Mouse (Mus musculus) hindbrain, postnatal 0 days (tissue): ENCODE results near the gene Mpc1. TPM values are rescaled to one million over a fixed set of nuclear protein-coding genes. Genes with fewer than 3 reads are reported as not detected.

Source experiments
- ATAC-seq: fragments of 200-750 bp; cut with Nextera tagmentation; 2 replicates; pipeline ENCODE4 v1.8.0; 2017; ENCODE audit warnings: mild to moderate bottlenecking, moderate TSS enrichment, moderate library complexity
- DNase-seq: peaks from one replicate; pipeline ENCODE4 v3.0.0-alpha.2; 2015; ENCODE audit warnings: low spot score
- H3K27ac ChIP-seq: fragments of 300-500 bp; sonication (generic); 2 replicates; pipeline ENCODE4 v1.5.1; 2014; ENCODE audit warnings: mild to moderate bottlenecking
- H3K27me3 ChIP-seq: fragments of 300-500 bp; sonication (generic); 2 replicates; pipeline ENCODE4 v1.6.1; 2014; ENCODE audit warnings: low read length, mixed read lengths; ENCODE audit not compliant: insufficient read depth
- H3K36me3 ChIP-seq: fragments of 300-500 bp; sonication (generic); 2 replicates; pipeline ENCODE4 v1.6.1; 2014; ENCODE audit warnings: low read length, mixed read lengths; ENCODE audit not compliant: insufficient read depth
- H3K4me1 ChIP-seq: fragments of 300-500 bp; sonication (generic); 2 replicates; pipeline ENCODE4 v1.6.1; 2014; ENCODE audit warnings: antibody characterized with exemption, low read length, mixed read lengths; ENCODE audit not compliant: insufficient read depth
- H3K4me2 ChIP-seq: fragments of 300-500 bp; sonication (generic); 2 replicates; pipeline ENCODE4 v1.6.1; 2014; ENCODE audit warnings: low read depth, mild to moderate bottlenecking, low read length, moderate library complexity, mixed read lengths
- H3K4me3 ChIP-seq: fragments of 300-500 bp; sonication (generic); 2 replicates; pipeline ENCODE4 v1.5.1; 2014; ENCODE audit warnings: low read length
- H3K9ac ChIP-seq: fragments of 300-500 bp; sonication (generic); replicated peaks from 2 replicates; pipeline ENCODE4 v1.6.1; 2014; ENCODE audit warnings: mild to moderate bottlenecking, low read length, moderate library complexity, mixed read lengths
- H3K9me3 ChIP-seq: fragments of 300-500 bp; sonication (generic); 2 replicates; pipeline ENCODE4 v1.6.1; 2016; ENCODE audit warnings: low read length, mixed read lengths
- CTCF ChIP-seq: IDR thresholded peaks from 2 replicates; pipeline ENCODE4 v1.5.1; 2016; ENCODE audit warnings: antibody characterized with exemption, control low read depth, low read depth
- WGBS: fragments of 180-500 bp; shearing (Covaris S2); extraction: QIAGEN DNeasy Blood & Tissue Kit; methylation state at CpG from one replicate; pipeline ENCODE4 v1.1.7; 2014; 5-methylcytosine and 5-hydroxymethylcytosine counted together
- polyA plus RNA-seq: library from polyadenylated mRNA; unstranded; fragments of >200 nt; fragmentation: Nextera tagmentation; extraction: Ambion mirVana; gene quantifications from 2 replicates; pipeline ENCODE4 v1.2.1, GENCODE M21; 2015
- total RNA-seq: library from RNA; depleted of rRNA; stranded (reverse); fragments of >200 nt; gene quantifications from 2 replicates; pipeline ENCODE4 v1.2.3, GENCODE M21; 2014

Gene Mpc1
- total and polyA plus RNA-seq, 2 experiments from 2014 or later: 485 to 608 TPM

GRCm38 (mm10) chr17:8276680-8277079 lies 6.0 kb upstream of the Mpc1 start:
- Histone ChIP-seq H3K9me3 (no peaks in the 10 kb centered on the region), H3K4me1 (no peaks in the 10 kb centered on the region), H3K27ac (no peak overlapping the region), H3K9ac (no peak overlapping the region), H3K36me3 (no peaks in the 10 kb centered on the region), H3K4me2 (no peak overlapping the region), H3K4me3 (no peak overlapping the region), H3K27me3 (no peaks in the 10 kb centered on the region)
- no peak for ATAC-seq
- DNase-seq: no peak
- 77% methylated on average over 7 of the region's 7 CpGs for WGBS
- TF ChIP-seq CTCF: no peak

- Histone ChIP-seq H3K4me1 (no peaks in the 10 kb centered on the region), H3K9ac (no peak overlapping the region), H3K27ac (no peak overlapping the region), H3K36me3 (no peaks in the 10 kb centered on the region), H3K4me2 (no peak overlapping the region), H3K9me3 (no peaks in the 10 kb centered on the region), H3K4me3 (no peak overlapping the region), H3K27me3 (no peaks in the 10 kb centered on the region)
- no peak for ATAC-seq
- no peak for DNase-seq
- no peak for TF ChIP-seq CTCF
- 61% methylated on average over 3 of the region's 3 CpGs for WGBS
Measured at GRCm38 (mm10) chr17:8277266-8277665, 5.4 kb upstream of the Mpc1 start.

GRCm38 (mm10) chr17:8278356-8278755 lies 4.3 kb upstream of the Mpc1 start:
- Histone ChIP-seq H3K27me3 (no peaks in the 10 kb centered on the region), H3K4me3 (no peak overlapping the region), H3K4me2 (no peak overlapping the region), H3K9me3 (no peaks in the 10 kb centered on the region), H3K4me1 (no peaks in the 10 kb centered on the region), H3K27ac (no peak overlapping the region), H3K36me3 (no peaks in the 10 kb centered on the region), H3K9ac (no peak overlapping the region)
- 69% methylated on average over 3 of the region's 3 CpGs for whole genome bisulfite sequencing
- no peak for TF ChIP-seq CTCF
- ATAC-seq (no peak), DNase-seq (no peak)

GRCm38 (mm10) chr17:8283526-8284253 lies 986 bp downstream of the Mpc1 start:
- H3K9me3 ChIP-seq: no peaks in the 10 kb centered on the region
- no peaks in the 10 kb centered on the region for H3K36me3 ChIP-seq
- H3K4me3 ChIP-seq: peak overlapping the region; percentile 89
- no peaks in the 10 kb centered on the region for H3K4me1 ChIP-seq
- H3K27ac ChIP-seq: peak overlapping the region; percentile 99
- H3K4me2 ChIP-seq: peak overlapping the region; percentile 90
- peak overlapping the region; percentile 94 for H3K9ac ChIP-seq
- peak; percentile 55 for TF ChIP-seq CTCF
- ATAC-seq: peak; percentile 98
- no peaks in the 10 kb centered on the region for H3K27me3 ChIP-seq
- under 1% methylated on average over 72 of the region's 77 CpGs for WGBS
- peak; percentile 98 for DNase-seq

- peak overlapping the region; percentile 94 for H3K9ac ChIP-seq
- H3K4me3 ChIP-seq: peak overlapping the region; percentile 89
- H3K36me3 ChIP-seq: peaks cover 2% of the 10 kb centered on the region; the same call in 1 of the 2 replicates
- ATAC-seq (peak; percentile 14; the same call in 1 of the 2 replicates), DNase-seq (peak; percentile 41)
- H3K27ac ChIP-seq: peak overlapping the region; percentile 99
- H3K27me3 ChIP-seq: no peaks in the 10 kb centered on the region
- no peaks in the 10 kb centered on the region for H3K4me1 ChIP-seq
- WGBS: under 1% methylated on average over 32 of the region's 32 CpGs
- TF ChIP-seq CTCF: no peak; the same call in 1 of the 2 replicates
- peak overlapping the region; percentile 90 for H3K4me2 ChIP-seq
- no peaks in the 10 kb centered on the region for H3K9me3 ChIP-seq
Measured at GRCm38 (mm10) chr17:8284254-8284661, 1.6 kb downstream of the Mpc1 start.

- no peak for ATAC-seq
- Histone ChIP-seq H3K27me3 (no peaks in the 10 kb centered on the region), H3K9me3 (no peaks in the 10 kb centered on the region), H3K36me3 (peaks cover 6% of the 10 kb centered on the region; the same call in 1 of the 2 replicates), H3K27ac (no peak overlapping the region), H3K4me2 (peak overlapping the region; percentile 90), H3K4me1 (no peaks in the 10 kb centered on the region), H3K4me3 (peak overlapping the region; percentile 89), H3K9ac (peak overlapping the region; percentile 94; the same call in 1 of the 2 replicates)
- no peak for DNase-seq
- no peak for TF ChIP-seq CTCF
- WGBS: 34% methylated on average over 8 of the region's 8 CpGs
Measured at GRCm38 (mm10) chr17:8285056-8285455, 2.4 kb downstream of the Mpc1 start.

- Histone ChIP-seq H3K4me1 (no peaks in the 10 kb centered on the region), H3K9me3 (no peaks in the 10 kb centered on the region), H3K9ac (no peak overlapping the region), H3K27me3 (no peaks in the 10 kb centered on the region), H3K36me3 (peaks cover 6% of the 10 kb centered on the region; the same call in 1 of the 2 replicates), H3K4me2 (no peak overlapping the region), H3K27ac (no peak overlapping the region), H3K4me3 (no peak overlapping the region)
- ATAC-seq: no peak
- 82% methylated on average over 4 of the region's 4 CpGs for WGBS
- no peak for DNase-seq
- no peak for TF ChIP-seq CTCF
Measured at GRCm38 (mm10) chr17:8286987-8287386, 4.3 kb downstream of the Mpc1 start.
